Mouse (Mus musculus) myocyte (in vitro differentiated cells): Measurements from ENCODE around the gene Flot2.

ENCODE experiments used
- MAX ChIP-seq: IDR thresholded peaks from one replicate; pipeline ENCODE4 v1.6.1; 2011; ENCODE audit warnings: low read depth, mild to moderate bottlenecking, control low read depth
- POLR2A ChIP-seq: IDR thresholded peaks from one replicate; pipeline ENCODE4 v1.6.1; 2011; ENCODE audit warnings: low read depth, mild to moderate bottlenecking, control low read depth, moderate library complexity; ENCODE audit not compliant: insufficient read length
- POLR2AphosphoS2 ChIP-seq: IDR thresholded peaks from one replicate; pipeline ENCODE4 v1.6.1; 2011; ENCODE audit warnings: low read depth, control low read depth; ENCODE audit not compliant: insufficient read length
- TCF3 ChIP-seq: IDR thresholded peaks from one replicate; pipeline ENCODE4 v1.6.1; 2011; ENCODE audit warnings: low read depth, control low read depth; ENCODE audit not compliant: insufficient read length

DNA sequence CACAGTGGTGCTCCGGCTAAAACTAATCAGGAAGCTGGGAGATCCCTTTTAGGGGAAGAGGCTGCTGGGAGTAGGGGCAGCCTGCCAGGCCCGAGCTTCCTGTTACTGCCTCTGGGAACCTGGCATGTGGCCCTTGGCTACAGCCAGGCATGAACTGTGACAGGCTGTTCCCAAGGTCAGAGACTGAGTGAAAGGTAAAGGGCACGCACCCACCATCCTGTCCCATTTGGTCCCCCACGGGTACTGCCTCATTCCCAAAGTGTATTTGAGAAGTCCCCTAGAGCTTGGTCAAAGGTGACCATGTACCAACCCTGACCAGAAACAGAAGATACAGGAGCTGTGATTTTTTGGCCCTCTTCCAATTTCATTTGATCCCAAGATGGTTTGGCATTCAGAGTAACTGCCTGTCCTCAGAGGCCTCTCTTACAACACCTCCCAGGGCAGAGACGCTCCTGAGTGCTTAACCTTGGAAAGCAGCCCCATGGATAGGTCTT is 7.1 kb downstream of the Flot2 start:
- TF ChIP-seq POLR2A: no peak
- TF ChIP-seq TCF3: no peak
- no peak for TF ChIP-seq MAX
- no peak for TF ChIP-seq POLR2AphosphoS2
